In the genomic region with DNA sequence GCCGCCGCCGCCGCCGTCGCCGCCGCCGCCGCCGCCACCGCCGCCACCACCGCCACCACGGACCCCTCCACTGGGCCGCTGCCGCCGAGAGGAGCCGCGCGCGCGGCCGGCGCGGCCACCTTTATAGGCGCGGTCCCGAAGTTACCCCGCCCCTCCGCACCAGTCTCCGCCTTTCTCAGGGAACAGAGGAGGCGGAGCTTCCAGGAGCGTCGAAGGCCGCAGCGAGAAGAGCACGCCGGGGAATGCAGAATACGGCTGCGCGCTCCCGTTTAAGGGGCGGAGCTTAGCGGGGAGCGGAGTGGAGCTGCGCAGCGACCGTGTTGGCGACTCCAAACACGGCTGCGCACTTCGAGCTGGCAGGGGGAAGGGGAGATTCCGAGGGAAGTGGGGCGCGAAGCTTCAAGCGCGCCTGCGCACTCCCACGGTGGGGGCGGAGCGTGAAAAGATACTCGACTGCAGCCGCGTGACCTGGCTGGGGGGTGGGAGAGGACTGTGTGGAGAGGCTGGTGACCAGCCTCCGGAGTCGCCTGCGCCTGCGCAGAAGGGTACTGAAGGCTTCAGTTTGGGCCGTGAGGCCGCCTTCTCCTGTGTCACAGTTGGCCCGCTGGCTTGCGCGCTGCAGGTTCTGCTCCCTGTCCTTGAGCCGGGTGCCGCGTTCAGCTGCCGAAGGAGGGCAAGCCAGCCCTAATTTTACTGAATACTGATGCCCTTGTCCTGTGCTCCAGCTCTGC, we compare ENCODE assay signal across 8 mouse cellular contexts. TPM values are rescaled to one million over a fixed set of nuclear protein-coding genes. Genes with fewer than 3 reads are reported as not detected.
A peak's percentile ranks its signal among the peaks of the same experiment; 100 is the strongest.
DNase-seq lines count a peak whose midpoint lies in the region; ATAC-seq lines count a peak whose summit lies in the region.

No protein-coding gene starts in this region.

- H3K9me3 ChIP-seq in hindbrain, embryonic 15.5 days: no peaks in the 10 kb centered on the region

- H3K27ac ChIP-seq in hindbrain, embryonic 15.5 days (replicated peaks): peak overlapping the region; percentile 93

- peaks cover 71% of the 10 kb centered on the region for H3K4me1 ChIP-seq in hindbrain, embryonic 15.5 days (replicated peaks)

- WGBS in hindbrain, embryonic 15.5 days: under 1% methylated on average over 63 of the region's 78 CpGs

- H3K27me3 ChIP-seq in hindbrain, embryonic 15.5 days: no peaks in the 10 kb centered on the region

- ATAC-seq in hindbrain, embryonic 15.5 days (ENCODE audit: low FRiP score, low read depth): peak; percentile 94

- H3K4me3 ChIP-seq in hindbrain, embryonic 15.5 days: peak overlapping the region; percentile 73

- H3K4me2 ChIP-seq in hindbrain, embryonic 15.5 days: peak overlapping the region; percentile 89

- DNase-seq in R1 (ENCODE audit: low read depth, low spot score): peak; percentile 100
- peak; percentile 100 for DNase-seq in cerebellum, postnatal 25 days
- DNase-seq in frontal cortex, postnatal 25 days (ENCODE audit: low spot score in 2 of 2): peak; percentile 97 to 98
- DNase-seq in left cerebral cortex, adult 11 months (ENCODE audit: low spot score): peak; percentile 99
- peak; percentile 100 for DNase-seq in lung, postnatal 4 days
- peak; percentile 100 for DNase-seq in retina, postnatal 7 days (ENCODE audit: low read depth, low spot score)
- DNase-seq in urinary bladder, adult 2 months (ENCODE audit: low spot score): peak; percentile 98

- H3K9ac ChIP-seq in hindbrain, embryonic 15.5 days: peak overlapping the region; percentile 82

- peaks cover 4% of the 10 kb centered on the region for H3K36me3 ChIP-seq in hindbrain, embryonic 15.5 days

RNA-seq across cellular contexts. Expression of gene Mknk2, which starts 1.5 kb away (rescaled TPM):
- 56.7 and 61.0 TPM in 2 replicates for polyA plus RNA-seq in hindbrain, embryonic 15.5 days (2015; fragmentation: Nextera tagmentation; extraction: Ambion mirVana)
- polyA plus RNA-seq in urinary bladder, adult 2 months (2012; rRNA removed): 129 and 137 TPM in 2 replicates

RNA-seq across cellular contexts. Expression of gene Btbd2, which starts 19.5 kb away (rescaled TPM):
- polyA plus RNA-seq in hindbrain, embryonic 15.5 days (2015; fragmentation: Nextera tagmentation; extraction: Ambion mirVana): 83.6 and 93.2 TPM in 2 replicates
- polyA plus RNA-seq in urinary bladder, adult 2 months (2012; rRNA removed): 36.5 and 48.5 TPM in 2 replicates

RNA-seq across cellular contexts. Expression of gene Mob3a, which starts 25.4 kb away (rescaled TPM):
- 57.5 and 60.2 TPM in 2 replicates for polyA plus RNA-seq in hindbrain, embryonic 15.5 days (2015; fragmentation: Nextera tagmentation; extraction: Ambion mirVana)
- polyA plus RNA-seq in urinary bladder, adult 2 months (2012; rRNA removed): 24.5 and 29.1 TPM in 2 replicates

RNA-seq across cellular contexts. Expression of gene Izumo4, which starts 25.6 kb away (rescaled TPM):
- polyA plus RNA-seq in hindbrain, embryonic 15.5 days (2015; fragmentation: Nextera tagmentation; extraction: Ambion mirVana): 39.2 and 46.1 TPM in 2 replicates
- polyA plus RNA-seq in urinary bladder, adult 2 months (2012; rRNA removed): 68.7 and 88.2 TPM in 2 replicates

RNA-seq across cellular contexts. Expression of gene Csnk1g2, which starts 53.7 kb away (rescaled TPM):
- 109 and 127 TPM in 2 replicates for polyA plus RNA-seq in hindbrain, embryonic 15.5 days (2015; fragmentation: Nextera tagmentation; extraction: Ambion mirVana)
- 153 and 158 TPM in 2 replicates for polyA plus RNA-seq in urinary bladder, adult 2 months (2012; rRNA removed)

Comparison
In these comparisons a context has a peak if more than half of its experiments do, and no peak if none do; other contexts are left out.
1. Peak in every context shown above with its lines: DNase-seq, ATAC-seq, H3K4me3 ChIP-seq and H3K27ac ChIP-seq.